Mouse (Mus musculus): ENCODE data around the gene Cmtm6. TPM values are rescaled to one million over a fixed set of nuclear protein-coding genes. Genes with fewer than 3 reads are reported as not detected.

Gene Cmtm6
- polyA plus RNA-seq, 1 experiment from 2014 or later, result 71.8 TPM

- Histone ChIP-seq H3K36me3 (ENCODE audit: control insufficient read depth, insufficient read depth, low read length) (peaks cover 9% of the 10 kb centered on the region), H3K27ac (ENCODE audit: low read length) (no peak overlapping the region), H3K4me3 (replicated peaks; ENCODE audit: low read length) (no peak overlapping the region), H3K9ac (ENCODE audit: low read length) (no peak overlapping the region), H3K4me1 (ENCODE audit: control insufficient read depth, insufficient read depth, low read length) (peaks cover 5% of the 10 kb centered on the region; the same call in 1 of the 2 replicates), H3K27me3 (ENCODE audit: control insufficient read depth, insufficient read depth, low read length) (no peaks in the 10 kb centered on the region), H3K9me3 (replicated peaks; ENCODE audit: control insufficient read depth, low read length) (no peaks in the 10 kb centered on the region), H3K4me2 (ENCODE audit: low read depth, low read length) (no peak overlapping the region)
- no peak for ATAC-seq (ENCODE audit: insufficient read depth, low FRiP score)
- WGBS, result 82% methylated on average over 2 of the region's 2 CpGs
Observed at GRCm38 (mm10) chr9:114742731-114743130, 11.8 kb downstream of the Cmtm6 start.

GRCm38 (mm10) chr9:114745163-114745562, 14.2 kb downstream of the Cmtm6 start:
- H3K27me3 ChIP-seq (ENCODE audit: control insufficient read depth, insufficient read depth, low read length), result no peaks in the 10 kb centered on the region
- H3K4me1 ChIP-seq (ENCODE audit: control insufficient read depth, insufficient read depth, low read length), result peaks cover 5% of the 10 kb centered on the region; the same call in 1 of the 2 replicates
- ATAC-seq (ENCODE audit: insufficient read depth, low FRiP score), result no peak
- H3K4me2 ChIP-seq (ENCODE audit: low read depth, low read length), result no peak overlapping the region
- no peak overlapping the region for H3K4me3 ChIP-seq (replicated peaks; ENCODE audit: low read length)
- no peaks in the 10 kb centered on the region for H3K9me3 ChIP-seq (replicated peaks; ENCODE audit: control insufficient read depth, low read length)
- no peak overlapping the region for H3K27ac ChIP-seq (ENCODE audit: low read length)
- 57% methylated on average over 4 of the region's 4 CpGs for WGBS
- H3K36me3 ChIP-seq (ENCODE audit: control insufficient read depth, insufficient read depth, low read length), result peaks cover 13% of the 10 kb centered on the region
- no peak overlapping the region for H3K9ac ChIP-seq (ENCODE audit: low read length)

- Histone ChIP-seq H3K9me3 (replicated peaks; ENCODE audit: control insufficient read depth, low read length) (no peaks in the 10 kb centered on the region), H3K27ac (ENCODE audit: low read length) (no peak overlapping the region), H3K4me1 (ENCODE audit: control insufficient read depth, insufficient read depth, low read length) (peaks cover 5% of the 10 kb centered on the region; the same call in 1 of the 2 replicates), H3K4me3 (replicated peaks; ENCODE audit: low read length) (no peak overlapping the region), H3K36me3 (ENCODE audit: control insufficient read depth, insufficient read depth, low read length) (peaks cover 13% of the 10 kb centered on the region), H3K4me2 (ENCODE audit: low read depth, low read length) (no peak overlapping the region), H3K9ac (ENCODE audit: low read length) (no peak overlapping the region), H3K27me3 (ENCODE audit: control insufficient read depth, insufficient read depth, low read length) (no peaks in the 10 kb centered on the region)
- ATAC-seq (ENCODE audit: insufficient read depth, low FRiP score), result no peak
- 79% methylated on average over 4 of the region's 4 CpGs for WGBS
Observed at GRCm38 (mm10) chr9:114745654-114746053, 14.7 kb downstream of the Cmtm6 start.

- ATAC-seq (ENCODE audit: insufficient read depth, low FRiP score), result no peak
- no peak overlapping the region for H3K9ac ChIP-seq (ENCODE audit: low read length)
- no peaks in the 10 kb centered on the region for H3K9me3 ChIP-seq (replicated peaks; ENCODE audit: control insufficient read depth, low read length)
- H3K27me3 ChIP-seq (ENCODE audit: control insufficient read depth, insufficient read depth, low read length), result no peaks in the 10 kb centered on the region
- H3K4me3 ChIP-seq (replicated peaks; ENCODE audit: low read length), result no peak overlapping the region
- peaks cover 13% of the 10 kb centered on the region for H3K36me3 ChIP-seq (ENCODE audit: control insufficient read depth, insufficient read depth, low read length)
- no peak overlapping the region for H3K4me2 ChIP-seq (ENCODE audit: low read depth, low read length)
- H3K4me1 ChIP-seq (ENCODE audit: control insufficient read depth, insufficient read depth, low read length), result peaks cover 5% of the 10 kb centered on the region; the same call in 1 of the 2 replicates
- no peak overlapping the region for H3K27ac ChIP-seq (ENCODE audit: low read length)
- 85% methylated on average over 10 of the region's 10 CpGs for WGBS
Observed at GRCm38 (mm10) chr9:114747012-114747411, 16.1 kb downstream of the Cmtm6 start.

GRCm38 (mm10) chr9:114747466-114747865, 16.6 kb downstream of the Cmtm6 start:
- Histone ChIP-seq H3K9me3 (replicated peaks; ENCODE audit: control insufficient read depth, low read length) (no peaks in the 10 kb centered on the region), H3K4me2 (ENCODE audit: low read depth, low read length) (no peak overlapping the region), H3K4me3 (replicated peaks; ENCODE audit: low read length) (no peak overlapping the region), H3K9ac (ENCODE audit: low read length) (no peak overlapping the region), H3K4me1 (ENCODE audit: control insufficient read depth, insufficient read depth, low read length) (peaks cover 8% of the 10 kb centered on the region), H3K27me3 (ENCODE audit: control insufficient read depth, insufficient read depth, low read length) (no peaks in the 10 kb centered on the region), H3K27ac (ENCODE audit: low read length) (no peak overlapping the region), H3K36me3 (ENCODE audit: control insufficient read depth, insufficient read depth, low read length) (peaks cover 13% of the 10 kb centered on the region)
- no peak for ATAC-seq (ENCODE audit: insufficient read depth, low FRiP score)
- WGBS, result 79% methylated on average over 12 of the region's 12 CpGs

GRCm38 (mm10) chr9:114751582-114751981, 20.7 kb downstream of the Cmtm6 start:
- Histone ChIP-seq H3K9me3 (replicated peaks; ENCODE audit: control insufficient read depth, low read length) (no peaks in the 10 kb centered on the region), H3K27me3 (ENCODE audit: control insufficient read depth, insufficient read depth, low read length) (no peaks in the 10 kb centered on the region), H3K36me3 (ENCODE audit: control insufficient read depth, insufficient read depth, low read length) (peaks cover 13% of the 10 kb centered on the region), H3K27ac (ENCODE audit: low read length) (no peak overlapping the region), H3K4me2 (ENCODE audit: low read depth, low read length) (no peak overlapping the region), H3K4me3 (replicated peaks; ENCODE audit: low read length) (no peak overlapping the region), H3K9ac (ENCODE audit: low read length) (no peak overlapping the region), H3K4me1 (ENCODE audit: control insufficient read depth, insufficient read depth, low read length) (peaks cover 5% of the 10 kb centered on the region)
- 85% methylated on average over 3 of the region's 3 CpGs for WGBS
- no peak for ATAC-seq (ENCODE audit: insufficient read depth, low FRiP score)

- no peak for ATAC-seq (ENCODE audit: insufficient read depth, low FRiP score)
- Histone ChIP-seq H3K36me3 (ENCODE audit: control insufficient read depth, insufficient read depth, low read length) (peaks cover 8% of the 10 kb centered on the region; the same call in 1 of the 2 replicates), H3K27me3 (ENCODE audit: control insufficient read depth, insufficient read depth, low read length) (no peaks in the 10 kb centered on the region), H3K9me3 (replicated peaks; ENCODE audit: control insufficient read depth, low read length) (no peaks in the 10 kb centered on the region), H3K27ac (ENCODE audit: low read length) (no peak overlapping the region; the same call in 1 of the 2 replicates), H3K9ac (ENCODE audit: low read length) (peak overlapping the region; percentile 48), H3K4me3 (replicated peaks; ENCODE audit: low read length) (no peak overlapping the region), H3K4me2 (ENCODE audit: low read depth, low read length) (peak overlapping the region; percentile 84), H3K4me1 (ENCODE audit: control insufficient read depth, insufficient read depth, low read length) (peaks cover 5% of the 10 kb centered on the region)
- 73% methylated on average over 9 of the region's 9 CpGs for WGBS
Observed at GRCm38 (mm10) chr9:114752311-114752710, 21.4 kb downstream of the Cmtm6 start.

- WGBS, result 6% methylated on average over 36 of the region's 36 CpGs
- Histone ChIP-seq H3K36me3 (ENCODE audit: control insufficient read depth, insufficient read depth, low read length) (peaks cover 1% of the 10 kb centered on the region; the same call in 1 of the 2 replicates), H3K27ac (ENCODE audit: low read length) (peak overlapping the region; percentile 59), H3K27me3 (ENCODE audit: control insufficient read depth, insufficient read depth, low read length) (no peaks in the 10 kb centered on the region), H3K4me2 (ENCODE audit: low read depth, low read length) (peak overlapping the region; percentile 84), H3K9me3 (replicated peaks; ENCODE audit: control insufficient read depth, low read length) (no peaks in the 10 kb centered on the region), H3K9ac (ENCODE audit: low read length) (peak overlapping the region; percentile 80), H3K4me1 (ENCODE audit: control insufficient read depth, insufficient read depth, low read length) (peaks cover 5% of the 10 kb centered on the region), H3K4me3 (replicated peaks; ENCODE audit: low read length) (peak overlapping the region; percentile 59)
- ATAC-seq (ENCODE audit: insufficient read depth, low FRiP score), result peak; percentile 96
Observed at GRCm38 (mm10) chr9:114752863-114753484, 22.1 kb downstream of the Cmtm6 start.

GRCm38 (mm10) chr9:114758272-114758671, 27.4 kb downstream of the Cmtm6 start:
- Histone ChIP-seq H3K4me2 (ENCODE audit: low read depth, low read length) (no peak overlapping the region), H3K4me3 (replicated peaks; ENCODE audit: low read length) (no peak overlapping the region), H3K36me3 (ENCODE audit: control insufficient read depth, insufficient read depth, low read length) (no peaks in the 10 kb centered on the region), H3K27me3 (ENCODE audit: control insufficient read depth, insufficient read depth, low read length) (no peaks in the 10 kb centered on the region), H3K9ac (ENCODE audit: low read length) (no peak overlapping the region), H3K27ac (ENCODE audit: low read length) (no peak overlapping the region), H3K9me3 (replicated peaks; ENCODE audit: control insufficient read depth, low read length) (no peaks in the 10 kb centered on the region), H3K4me1 (ENCODE audit: control insufficient read depth, insufficient read depth, low read length) (no peaks in the 10 kb centered on the region)
- ATAC-seq (ENCODE audit: insufficient read depth, low FRiP score), result no peak
- 76% methylated on average over 7 of the region's 7 CpGs for WGBS
